Mouse (Mus musculus): ENCODE measurements around the gene Fzd4.

DNA sequence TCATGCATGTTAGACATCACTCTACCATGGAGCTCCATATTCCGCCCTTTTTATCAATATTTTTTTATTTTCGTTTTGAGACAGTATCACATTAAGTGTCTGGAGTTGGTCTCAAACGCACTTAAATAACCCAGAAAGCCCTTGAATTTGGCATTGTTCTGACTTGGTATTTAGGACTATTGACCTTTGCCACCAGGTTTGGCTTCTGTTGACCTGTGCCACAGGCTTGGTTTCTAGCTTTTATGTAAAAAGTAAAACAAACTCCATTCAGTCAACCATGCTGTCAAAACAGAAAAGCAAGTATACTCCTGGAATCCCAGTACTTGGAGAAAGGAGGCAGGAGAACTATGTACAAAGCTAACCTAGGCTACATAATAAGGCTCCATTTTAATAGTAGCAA, 12.9 kb upstream of the Fzd4 start:
- TF ChIP-seq POLR2A (IDR thresholded peaks at IDR 0.05; ENCODE audit: control insufficient read depth, low read depth, low read length) = no peak
- no peak for TF ChIP-seq CTCF (IDR thresholded peaks at IDR 0.05; ENCODE audit: control insufficient read depth, insufficient read depth, insufficient replicate concordance, low read depth, low read length)

Measured in testis, adult 2 months (tissue).